Mouse (Mus musculus) kidney, postnatal 10 days (tissue): ENCODE measurements around the gene Ly6c2.
A peak's percentile ranks its signal among the peaks of the same experiment; 100 is the strongest.
"Not testable (repeated sequence)": the region's sequence is repeated elsewhere in the genome, so short reads cannot be mapped to it uniquely, and the experiment has no call there.

Source experiments
- DNase-seq: peaks from one replicate; pipeline ENCODE4 v3.0.0; 2021; ENCODE audit warnings: mixed read lengths

Gene Ly6c2

GRCm38 (mm10) chr15:75111861-75112630 is at the start of gene Ly6c2:
Ly6c2 (minus strand) TSS chr15:75111970.
- DNase-seq: not testable (repeated sequence)

- DNase-seq: no peak
These were observed 45.9 kb upstream of the Ly6c2 start for GRCm38 (mm10) chr15:75157646-75158045.

GRCm38 (mm10) chr15:75154940-75155339 is 43.2 kb upstream of the Ly6c2 start, which contains the start of gene Ly6g:
Ly6g (plus strand) TSS chr15:75155240.
- no peak for DNase-seq

GRCm38 (mm10) chr15:75153087-75153486 is 41.3 kb upstream of the Ly6c2 start:
- DNase-seq: no peak

- peak; percentile 14 for DNase-seq
These were observed 32.0 kb upstream of the Ly6c2 start for GRCm38 (mm10) chr15:75143735-75144134.

GRCm38 (mm10) chr15:75141812-75142360 is 30.1 kb upstream of the Ly6c2 start:
- peak; percentile 43 for DNase-seq

GRCm38 (mm10) chr15:75137739-75138138 is 26.0 kb upstream of the Ly6c2 start:
- DNase-seq: not testable (repeated sequence)

GRCm38 (mm10) chr15:75135090-75135783 is 23.5 kb upstream of the Ly6c2 start:
- DNase-seq: not testable (repeated sequence)

GRCm38 (mm10) chr15:75132346-75132745 is 20.6 kb upstream of the Ly6c2 start:
- DNase-seq: peak; percentile 7

GRCm38 (mm10) chr15:75120066-75120465 is 8.3 kb upstream of the Ly6c2 start:
- DNase-seq: peak; percentile 17

- DNase-seq: peak; percentile 54
These were observed 7.0 kb upstream of the Ly6c2 start for GRCm38 (mm10) chr15:75118742-75119141.

GRCm38 (mm10) chr15:75117481-75117880 is 5.7 kb upstream of the Ly6c2 start:
- not testable (repeated sequence) for DNase-seq

GRCm38 (mm10) chr15:75116525-75116924 is 4.8 kb upstream of the Ly6c2 start:
- no peak for DNase-seq

- DNase-seq: not testable (repeated sequence)
These were observed 1.3 kb downstream of the Ly6c2 start for GRCm38 (mm10) chr15:75110424-75110823.

GRCm38 (mm10) chr15:75099261-75099660 is 12.5 kb downstream of the Ly6c2 start:
- no peak for DNase-seq

GRCm38 (mm10) chr15:75088041-75088440 is 23.7 kb downstream of the Ly6c2 start:
- DNase-seq: not testable (repeated sequence)

GRCm38 (mm10) chr15:75069965-75070364 is 41.8 kb downstream of the Ly6c2 start:
- no peak for DNase-seq

- peak; percentile 79 for DNase-seq
These were observed 49.7 kb downstream of the Ly6c2 start for GRCm38 (mm10) chr15:75062030-75062574.

- peak; percentile 36 for DNase-seq
These were observed 51.3 kb downstream of the Ly6c2 start for GRCm38 (mm10) chr15:75060505-75060904.
